In genomic region chr13:56613366-56613998, GRCm38 (mm10) we compare ENCODE assay signal across 8 mouse cellular contexts. TPM values are rescaled to one million over a fixed set of nuclear protein-coding genes. Genes with fewer than 3 reads are reported as not detected.
DNase-seq lines count a peak whose midpoint lies in the region; ATAC-seq lines count a peak whose summit lies in the region.

No protein-coding gene starts in this region.

- H3K27me3 ChIP-seq in kidney, embryonic 15.5 days: peaks cover 21% of the 10 kb centered on the region; the same call in 1 of the 2 replicates
- H3K27me3 ChIP-seq in kidney, embryonic 14.5 days (ENCODE audit: control insufficient read depth, insufficient read depth, low read length): no peaks in the 10 kb centered on the region
- H3K27me3 ChIP-seq in embryonic facial prominence, embryonic 15.5 days: 0 out of 2 replicates have a peak, but pooled peaks cover 11% of the 10 kb centered on the region

- no peak for ATAC-seq in kidney, embryonic 15.5 days (replicated peaks; ENCODE audit: low FRiP score)
- no peak for ATAC-seq in kidney, embryonic 14.5 days (ENCODE audit: low FRiP score, low TSS enrichment)
- peak; percentile 39 for ATAC-seq in embryonic facial prominence, embryonic 15.5 days (ENCODE audit: insufficient number of reproducible peaks, low FRiP score, low TSS enrichment, low read depth)
- ATAC-seq in megakaryocyte progenitor cell, adult 5-6 weeks (replicated peaks; ENCODE audit: poor library complexity): peak; percentile 29

- H3K9me3 ChIP-seq in kidney, embryonic 15.5 days (replicated peaks): no peaks in the 10 kb centered on the region
- no peaks in the 10 kb centered on the region for H3K9me3 ChIP-seq in kidney, embryonic 14.5 days (ENCODE audit: control insufficient read depth, low read length)
- H3K9me3 ChIP-seq in embryonic facial prominence, embryonic 15.5 days (replicated peaks): no peaks in the 10 kb centered on the region

- intact Hi-C loops in heart, postnatal 14 days (cut with DNase I): no loop called here

- peaks cover 85% of the 10 kb centered on the region for H3K4me1 ChIP-seq in kidney, embryonic 15.5 days
- peaks cover 56% of the 10 kb centered on the region for H3K4me1 ChIP-seq in kidney, embryonic 14.5 days (ENCODE audit: control insufficient read depth, insufficient read depth, low read length)
- H3K4me1 ChIP-seq in embryonic facial prominence, embryonic 15.5 days: peaks cover 70% of the 10 kb centered on the region

- H3K9ac ChIP-seq in kidney, embryonic 15.5 days: no peak overlapping the region
- no peak overlapping the region for H3K9ac ChIP-seq in kidney, embryonic 14.5 days (ENCODE audit: low read depth, low read length)
- H3K9ac ChIP-seq in embryonic facial prominence, embryonic 15.5 days: no peak overlapping the region

- DNase-seq in MN1 (ENCODE audit: low spot score): peak; percentile 59
- peak; percentile 64 to 70 for DNase-seq in heart, postnatal 14 days
- DNase-seq in thymus, postnatal 0 days (ENCODE audit: low spot score): no peak
- no peak for DNase-seq in embryo, embryonic 10.5 days (ENCODE audit: low spot score)

- 43% methylated on average over 9 of the region's 9 CpGs for WGBS in kidney, embryonic 15.5 days
- 53% methylated on average over 9 of the region's 9 CpGs for WGBS in kidney, embryonic 14.5 days
- 44% methylated on average over 9 of the region's 9 CpGs for WGBS in embryonic facial prominence, embryonic 15.5 days

- H3K4me2 ChIP-seq in kidney, embryonic 15.5 days: 0 out of 2 replicates have a peak overlapping the region, but pooled peaks have one; percentile 1
- H3K4me2 ChIP-seq in kidney, embryonic 14.5 days (replicated peaks; ENCODE audit: low read depth, low read length): no peak overlapping the region
- no peak overlapping the region for H3K4me2 ChIP-seq in embryonic facial prominence, embryonic 15.5 days (replicated peaks)

- H3K27ac ChIP-seq in kidney, embryonic 15.5 days: peak overlapping the region; percentile 63
- no peak overlapping the region; the same call in 1 of the 2 replicates for H3K27ac ChIP-seq in kidney, embryonic 14.5 days (ENCODE audit: low read depth, low read length)
- peak overlapping the region; percentile 55 for H3K27ac ChIP-seq in embryonic facial prominence, embryonic 15.5 days (replicated peaks)

- H3K36me3 ChIP-seq in kidney, embryonic 15.5 days: 0 out of 2 replicates have a peak, but pooled peaks cover 5% of the 10 kb centered on the region
- H3K36me3 ChIP-seq in kidney, embryonic 14.5 days (ENCODE audit: control insufficient read depth, insufficient read depth, low read length): peaks cover 6% of the 10 kb centered on the region; the same call in 1 of the 2 replicates
- no peaks in the 10 kb centered on the region for H3K36me3 ChIP-seq in embryonic facial prominence, embryonic 15.5 days

- H3K4me3 ChIP-seq in kidney, embryonic 15.5 days (replicated peaks): no peak overlapping the region
- no peak overlapping the region for H3K4me3 ChIP-seq in kidney, embryonic 14.5 days (ENCODE audit: low read length)
- H3K4me3 ChIP-seq in embryonic facial prominence, embryonic 15.5 days (replicated peaks): no peak overlapping the region

RNA-seq across cellular contexts. Expression of gene Tgfbi, which starts 4.2 kb away (rescaled TPM):
- 121 and 135 TPM in 2 replicates for polyA plus RNA-seq in kidney, embryonic 15.5 days (2015; fragmentation: Nextera tagmentation; extraction: Ambion mirVana)
- 76.2 and 105 TPM in 2 replicates for polyA plus RNA-seq in kidney, embryonic 14.5 days (2014; fragmentation: Nextera tagmentation; extraction: Ambion mirVana)
- 64.4 and 68.3 TPM in 2 replicates for polyA plus RNA-seq in embryonic facial prominence, embryonic 15.5 days (2015; fragmentation: Nextera tagmentation; extraction: Ambion mirVana)
- 10 to 100 TPM; 17.1 to 22.3 TPM for total RNA-seq in heart, postnatal 14 days (2021)
- 8.4 and 10.1 TPM in 2 replicates for total RNA-seq in megakaryocyte progenitor cell, adult 5-6 weeks (2015)
- total RNA-seq in megakaryocyte progenitor cell, adult 5-6 weeks (2017): 15.4 and 15.7 TPM in 2 replicates
- polyA plus RNA-seq in thymus, postnatal 0 days (2015; fragmentation: Nextera tagmentation; extraction: Ambion mirVana): 19.9 and 22.7 TPM in 2 replicates

Comparison
In these comparisons a context has a peak if more than half of its experiments do, and no peak if none do; other contexts are left out.
1. ATAC-seq: peak in embryonic facial prominence, embryonic 15.5 days (single experiment) and megakaryocyte progenitor cell, adult 5-6 weeks (single experiment); none in kidney, embryonic 15.5 days (single experiment) and kidney, embryonic 14.5 days (single experiment).
2. DNase-seq: peak in MN1 (single experiment) and heart, postnatal 14 days (2 of 2); none in thymus, postnatal 0 days (single experiment) and embryo, embryonic 10.5 days (single experiment).